Mouse (Mus musculus) midbrain, embryonic 11.5 days (tissue): ENCODE measurements around the gene Chp1. TPM values are rescaled to one million over a fixed set of nuclear protein-coding genes. Genes with fewer than 3 reads are reported as not detected.
A peak's percentile ranks its signal among the peaks of the same experiment; 100 is the strongest.
"Not testable (repeated sequence)": the region's sequence is repeated elsewhere in the genome, so short reads cannot be mapped to it uniquely, and the experiment has no call there.

Experiments
- ATAC-seq: fragments of 200-750 bp; cut with Nextera tagmentation; 2 replicates; pipeline ENCODE4 v1.8.0; 2017; ENCODE audit warnings: moderate TSS enrichment, moderate library complexity; ENCODE audit not compliant: low FRiP score
- DNase-seq: peaks from one replicate; pipeline ENCODE4 v3.0.0; 2015; ENCODE audit warnings: low spot score; ENCODE audit errors: missing footprints
- H3K27ac ChIP-seq: fragments of 300-500 bp; sonication (generic); 2 replicates; pipeline ENCODE4 v1.5.1; 2014; ENCODE audit warnings: low read depth, low read length
- H3K27me3 ChIP-seq: fragments of 300-500 bp; sonication (generic); 2 replicates; pipeline ENCODE4 v1.6.1; 2014; ENCODE audit warnings: mild to moderate bottlenecking, low read length, moderate library complexity, mixed read lengths; ENCODE audit not compliant: control insufficient read depth, insufficient read depth
- H3K36me3 ChIP-seq: fragments of 300-500 bp; sonication (generic); 2 replicates; pipeline ENCODE4 v1.6.1; 2014; ENCODE audit warnings: mild to moderate bottlenecking, low read length, moderate library complexity, mixed read lengths; ENCODE audit not compliant: control insufficient read depth, insufficient read depth
- H3K4me1 ChIP-seq: fragments of 300-500 bp; sonication (generic); 2 replicates; pipeline ENCODE4 v1.6.1; 2014; ENCODE audit warnings: low read length; ENCODE audit not compliant: control insufficient read depth, insufficient read depth
- H3K4me2 ChIP-seq: fragments of 300-500 bp; sonication (generic); 2 replicates; pipeline ENCODE4 v1.6.1; 2014; ENCODE audit warnings: mild to moderate bottlenecking, moderate library complexity
- H3K4me3 ChIP-seq: fragments of 300-500 bp; sonication (generic); 2 replicates; pipeline ENCODE4 v1.5.1; 2014; ENCODE audit warnings: low read depth, low read length
- H3K9ac ChIP-seq: fragments of 300-500 bp; sonication (generic); 2 replicates; pipeline ENCODE4 v1.6.1; 2014; ENCODE audit warnings: low read length
- H3K9me3 ChIP-seq: fragments of 300-500 bp; sonication (generic); 2 replicates; pipeline ENCODE4 v1.6.1; 2016; ENCODE audit warnings: low read length; ENCODE audit not compliant: control insufficient read depth
- WGBS: fragments of 180-500 bp; shearing (Covaris S2); extraction: QIAGEN DNeasy Blood & Tissue Kit; methylation state at CpG from one replicate; pipeline ENCODE4 v1.1.7; 2014; 5-methylcytosine and 5-hydroxymethylcytosine counted together
- polyA plus RNA-seq: library from polyadenylated mRNA; unstranded; fragments of >200 nt; fragmentation: Nextera tagmentation; extraction: Ambion mirVana; gene quantifications from 2 replicates; pipeline ENCODE4 v1.2.1, GENCODE M21; 2014

Gene Chp1
- polyA plus RNA-seq, 1 experiment from 2014 or later, result 56.2 TPM

DNA sequence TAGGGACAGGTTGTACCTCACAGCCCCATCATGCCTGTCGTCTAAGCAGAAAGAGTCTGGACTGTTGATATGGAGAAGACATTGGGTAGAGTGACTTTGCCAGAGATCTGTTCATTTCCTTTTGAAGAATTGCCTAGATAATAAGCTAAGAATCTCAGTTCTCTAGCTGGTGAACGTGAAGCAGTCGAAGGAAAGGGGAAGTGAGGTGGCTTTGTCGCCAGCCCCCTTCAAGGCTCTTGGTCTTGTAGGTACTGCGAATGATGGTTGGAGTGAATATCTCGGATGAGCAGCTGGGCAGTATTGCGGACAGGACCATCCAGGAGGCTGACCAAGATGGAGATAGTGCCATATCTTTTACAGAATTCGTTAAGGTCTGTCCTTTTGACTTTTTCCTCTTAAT is 36.8 kb downstream of the Chp1 start:
- Histone ChIP-seq H3K4me1 (no peaks in the 10 kb centered on the region), H3K4me2 (no peak overlapping the region), H3K4me3 (no peak overlapping the region), H3K9ac (no peak overlapping the region), H3K27me3 (no peaks in the 10 kb centered on the region), H3K9me3 (no peaks in the 10 kb centered on the region), H3K27ac (no peak overlapping the region), H3K36me3 (no peaks in the 10 kb centered on the region)
- no peak for ATAC-seq
- WGBS, result 91% methylated on average over 8 of the region's 8 CpGs
- no peak for DNase-seq

DNA sequence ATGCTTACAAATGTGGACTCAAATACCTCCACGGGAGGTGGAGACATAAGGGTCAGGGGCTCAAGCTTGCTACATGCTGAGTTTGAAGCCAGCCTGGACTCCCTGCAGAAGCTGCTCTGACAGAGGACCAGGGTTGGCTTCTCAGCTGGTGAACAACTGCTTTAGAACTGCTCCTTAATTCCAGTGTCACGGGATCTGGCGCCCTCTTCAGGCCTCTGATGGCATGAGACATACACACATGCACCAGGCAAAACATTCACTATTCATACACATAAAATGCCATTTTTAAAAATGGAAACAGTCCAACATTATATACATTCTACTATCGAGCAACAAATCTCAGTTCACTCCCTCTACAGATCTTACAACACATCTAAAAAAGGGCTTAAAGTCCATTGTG is 39.9 kb downstream of the Chp1 start:
- no peak overlapping the region for H3K9ac ChIP-seq
- DNase-seq (peak; percentile 95), ATAC-seq (no peak)

DNA sequence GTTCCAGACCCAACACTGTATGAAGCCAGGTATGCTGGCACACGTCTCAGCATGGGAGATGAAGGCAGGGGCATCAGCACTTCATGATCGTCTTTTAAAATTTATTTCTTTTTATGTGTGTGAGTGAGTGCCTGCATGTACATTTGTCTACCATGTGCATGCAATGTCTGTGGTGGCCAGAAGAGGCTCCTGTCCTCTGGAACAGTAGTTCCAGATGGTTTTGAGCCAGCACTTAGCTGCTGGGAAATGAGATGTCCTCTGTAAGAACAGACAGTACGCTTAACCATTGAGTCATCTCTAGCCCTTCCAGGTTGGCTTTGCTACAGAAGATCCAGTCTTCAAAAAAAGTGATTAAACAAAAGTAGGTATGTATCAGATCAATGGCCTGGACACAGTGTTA is 43.8 kb downstream of the Chp1 start:
- H3K4me3 ChIP-seq, result no peak overlapping the region
- H3K4me2 ChIP-seq, result no peak overlapping the region
- no peaks in the 10 kb centered on the region for H3K27me3 ChIP-seq
- WGBS, result 91% methylated on average over 3 of the region's 3 CpGs
- no peak overlapping the region for H3K9ac ChIP-seq
- no peak overlapping the region for H3K27ac ChIP-seq
- DNase-seq (no peak), ATAC-seq (no peak)
- H3K36me3 ChIP-seq, result no peaks in the 10 kb centered on the region
- H3K9me3 ChIP-seq, result no peaks in the 10 kb centered on the region
- peaks cover 10% of the 10 kb centered on the region for H3K4me1 ChIP-seq

More for the DNA sequence above, 39.9 kb downstream of the Chp1 start:
- no peak overlapping the region for H3K4me2 ChIP-seq
- H3K9me3 ChIP-seq, result no peaks in the 10 kb centered on the region
- WGBS, result 13% methylated on average over 4 of the region's 4 CpGs
- no peak overlapping the region for H3K27ac ChIP-seq
- no peaks in the 10 kb centered on the region for H3K4me1 ChIP-seq
- no peaks in the 10 kb centered on the region for H3K36me3 ChIP-seq
- H3K4me3 ChIP-seq, result no peak overlapping the region
- H3K27me3 ChIP-seq, result no peaks in the 10 kb centered on the region

DNA sequence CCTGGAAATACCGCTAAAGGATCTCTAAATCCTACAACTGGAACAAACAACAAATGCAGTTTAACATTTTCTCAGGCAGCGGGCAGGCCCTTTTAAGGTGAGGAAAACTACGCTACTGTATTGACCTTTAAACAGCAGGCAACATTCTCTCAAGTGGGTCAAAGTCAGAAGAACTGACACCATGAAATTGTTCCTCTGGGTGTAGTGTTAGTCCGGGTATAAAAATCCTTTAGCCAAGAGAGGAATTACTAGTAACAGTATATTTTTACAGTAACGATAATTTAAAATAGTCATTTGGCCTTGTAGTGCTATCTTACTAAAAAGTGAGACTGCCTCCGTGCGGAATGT is 46.2 kb downstream of the Chp1 start:
- H3K9ac ChIP-seq, result peak overlapping the region; percentile 48
- no peaks in the 10 kb centered on the region for H3K9me3 ChIP-seq
- peak overlapping the region; percentile 44 for H3K4me2 ChIP-seq
- ATAC-seq (peak; percentile 50), DNase-seq (no peak)
- peak overlapping the region; percentile 63; the same call in 1 of the 2 replicates for H3K27ac ChIP-seq
- WGBS, result 11% methylated on average over 7 of the region's 7 CpGs
- peak overlapping the region; percentile 97 for H3K4me3 ChIP-seq
- H3K4me1 ChIP-seq, result peaks cover 10% of the 10 kb centered on the region
- H3K27me3 ChIP-seq, result no peaks in the 10 kb centered on the region
- H3K36me3 ChIP-seq, result peaks cover 9% of the 10 kb centered on the region

DNA sequence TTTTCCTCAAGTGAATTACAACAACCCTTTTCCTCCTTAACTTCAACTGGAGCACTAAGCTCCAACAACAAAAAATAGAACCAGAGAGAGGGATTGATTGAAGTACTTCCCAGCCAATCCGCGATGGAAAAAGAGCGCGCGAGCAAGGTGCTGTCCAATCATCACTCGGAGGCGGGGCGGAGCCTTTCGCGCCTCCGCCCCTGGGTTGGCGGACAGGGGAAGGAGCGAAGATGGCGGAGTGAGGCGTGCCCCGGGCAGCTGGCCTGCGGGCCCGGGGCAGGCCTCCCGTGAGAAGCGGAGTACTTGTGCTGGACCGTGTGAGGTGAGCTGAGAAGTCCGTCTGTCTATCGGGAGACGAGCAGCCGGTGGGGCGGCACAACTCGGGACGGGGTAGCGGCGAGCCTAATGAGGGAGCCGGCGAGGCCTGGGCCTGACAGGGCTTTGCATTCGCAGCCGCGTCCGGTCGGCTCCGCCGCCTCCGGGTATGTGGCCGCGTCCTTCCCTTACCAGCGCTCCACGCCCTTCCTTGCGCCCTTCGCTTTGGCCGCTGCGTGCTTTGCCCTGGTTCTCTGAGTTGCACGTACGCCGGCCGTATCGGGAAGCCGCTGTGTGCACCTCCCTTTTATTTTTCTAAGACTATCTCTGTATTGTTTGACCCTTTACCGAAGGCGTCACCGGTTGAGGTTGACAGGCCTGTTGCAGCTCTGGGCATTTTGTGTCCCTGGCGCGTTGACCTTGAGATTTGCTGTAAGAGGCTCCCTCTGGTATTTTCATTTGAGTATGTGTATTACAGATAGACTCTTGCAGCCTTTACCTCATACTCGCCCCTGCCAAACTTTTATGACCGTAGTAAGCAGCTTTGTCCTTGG is 46.9 kb downstream of the Chp1 start:
- Histone ChIP-seq H3K4me2 (peak overlapping the region; percentile 73), H3K4me1 (peaks cover 10% of the 10 kb centered on the region), H3K4me3 (peak overlapping the region; percentile 97), H3K36me3 (peaks cover 9% of the 10 kb centered on the region), H3K9me3 (no peaks in the 10 kb centered on the region), H3K27ac (peak overlapping the region; percentile 78), H3K27me3 (no peaks in the 10 kb centered on the region), H3K9ac (peak overlapping the region; percentile 99)
- DNase-seq (peak; percentile 100), ATAC-seq (peak; percentile 97)
- WGBS, result under 1% methylated on average over 57 of the region's 61 CpGs

DNA sequence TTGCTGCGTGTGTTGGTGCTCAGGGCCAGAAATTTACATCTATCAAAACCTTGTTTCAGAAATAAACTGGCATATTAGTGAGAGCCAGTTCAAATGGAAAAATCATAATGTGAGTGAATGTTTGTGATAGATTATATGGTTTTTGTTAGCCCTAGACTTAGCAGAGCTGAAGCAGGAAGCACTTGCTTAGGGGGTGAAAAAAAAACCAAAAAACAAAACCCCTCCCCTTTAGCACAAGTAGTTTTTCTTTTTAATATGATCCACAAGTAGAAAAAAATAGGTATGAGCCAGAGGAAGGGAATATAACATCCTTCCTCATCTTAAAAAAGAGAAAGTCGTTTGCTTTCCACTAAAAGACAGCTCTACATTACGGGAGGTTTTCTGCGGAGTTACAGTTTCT is 47.8 kb downstream of the Chp1 start:
- no peak overlapping the region for H3K27ac ChIP-seq
- peaks cover 12% of the 10 kb centered on the region for H3K36me3 ChIP-seq
- H3K27me3 ChIP-seq, result no peaks in the 10 kb centered on the region
- no peaks in the 10 kb centered on the region for H3K9me3 ChIP-seq
- no peak for DNase-seq
- H3K4me2 ChIP-seq, result peak overlapping the region; percentile 73
- peak overlapping the region; percentile 99 for H3K9ac ChIP-seq
- no peak for ATAC-seq
- H3K4me1 ChIP-seq, result peaks cover 10% of the 10 kb centered on the region
- H3K4me3 ChIP-seq, result peak overlapping the region; percentile 97
- WGBS, result 71% methylated on average over 4 of the region's 4 CpGs

DNA sequence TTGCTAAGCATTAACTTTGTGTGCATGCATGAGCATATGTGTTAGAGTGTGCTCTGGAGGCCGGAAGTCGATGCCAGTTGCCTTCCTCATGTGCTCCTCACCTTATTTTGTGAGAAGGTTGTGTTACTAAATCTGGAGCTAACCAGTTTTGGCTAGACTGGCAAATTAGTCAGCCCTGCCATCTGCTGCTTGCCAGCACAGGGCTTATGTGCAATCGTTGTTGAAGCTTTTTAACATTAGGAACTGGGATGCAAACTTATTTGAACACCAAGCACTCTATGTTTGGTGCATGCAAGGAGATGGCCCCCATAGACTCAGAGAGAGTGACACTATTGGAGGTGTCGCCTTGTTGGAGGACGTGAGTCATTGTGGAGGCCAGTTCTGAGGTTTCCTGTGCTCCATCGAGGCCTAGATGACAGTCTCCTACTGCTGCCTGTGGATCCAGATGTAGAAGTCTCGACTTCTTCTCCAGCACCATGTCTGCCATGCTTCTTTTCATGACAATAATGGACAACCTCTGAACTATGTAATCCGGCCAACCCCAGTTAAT is 49.4 kb downstream of the Chp1 start:
- 92% methylated on average over 8 of the region's 8 CpGs for WGBS
- no peak overlapping the region for H3K4me2 ChIP-seq
- H3K27ac ChIP-seq, result no peak overlapping the region
- no peaks in the 10 kb centered on the region for H3K9me3 ChIP-seq
- peaks cover 10% of the 10 kb centered on the region for H3K4me1 ChIP-seq
- no peak overlapping the region for H3K4me3 ChIP-seq
- no peaks in the 10 kb centered on the region for H3K27me3 ChIP-seq
- peaks cover 12% of the 10 kb centered on the region for H3K36me3 ChIP-seq
- DNase-seq, result no peak
- no peak for ATAC-seq
- H3K9ac ChIP-seq, result no peak overlapping the region

DNA sequence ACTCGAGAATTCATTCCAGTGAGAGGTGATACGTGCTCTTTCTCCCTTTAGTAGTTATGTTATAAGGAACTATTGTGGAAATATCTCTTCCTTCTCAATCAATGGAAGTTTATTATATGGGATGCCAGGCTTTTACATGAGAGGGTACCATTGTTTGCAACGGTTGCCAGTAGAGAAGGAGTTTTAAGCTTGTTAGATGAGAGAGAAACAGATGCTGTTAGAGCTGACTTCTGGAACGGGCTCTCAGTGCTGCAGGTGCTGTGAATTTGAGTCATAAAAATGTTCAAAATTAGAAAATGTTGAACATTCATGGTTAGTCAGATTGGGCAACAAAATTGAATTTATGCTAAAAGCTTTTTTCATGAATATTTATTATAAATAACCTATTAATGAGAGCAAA is 53.5 kb downstream of the Chp1 start:
- no peak for ATAC-seq
- WGBS, result 89% methylated on average over 4 of the region's 4 CpGs
- H3K36me3 ChIP-seq, result peaks cover 15% of the 10 kb centered on the region

DNA sequence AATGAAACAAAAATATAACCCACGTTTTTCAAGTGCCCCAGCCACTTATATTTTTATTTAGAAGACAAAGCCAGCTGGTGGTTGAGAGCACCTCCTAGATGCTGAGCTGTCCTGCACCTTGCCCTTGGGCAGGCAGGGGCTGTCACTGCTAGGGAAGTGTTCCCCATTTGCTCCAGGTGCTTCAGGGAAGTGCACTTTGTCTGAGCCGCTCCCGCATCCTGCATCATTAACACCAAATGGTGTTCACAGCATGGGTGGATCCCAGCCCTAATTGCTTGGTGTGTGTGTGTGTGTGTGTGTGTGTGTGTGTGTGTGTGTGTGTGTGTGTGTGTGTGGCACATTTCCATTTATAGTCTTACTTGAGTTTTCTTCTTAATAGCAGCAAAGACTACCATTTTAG is 54.1 kb downstream of the Chp1 start:
- 80% methylated on average over 3 of the region's 3 CpGs for WGBS
- H3K4me1 ChIP-seq, H3K9me3 ChIP-seq, H3K27ac ChIP-seq, DNase-seq, H3K9ac ChIP-seq, H3K27me3 ChIP-seq, H3K4me3 ChIP-seq, H3K4me2 ChIP-seq, ATAC-seq: not testable (repeated sequence)
- peaks cover 17% of the 10 kb centered on the region for H3K36me3 ChIP-seq

More for the DNA sequence above, 53.5 kb downstream of the Chp1 start:
- Histone ChIP-seq H3K27ac (no peak overlapping the region), H3K9ac (no peak overlapping the region), H3K27me3 (no peaks in the 10 kb centered on the region), H3K4me1 (no peaks in the 10 kb centered on the region), H3K4me3 (no peak overlapping the region), H3K9me3 (no peaks in the 10 kb centered on the region), H3K4me2 (no peak overlapping the region)
- no peak for DNase-seq
